ENCODE assay signal across 1 mouse cellular context in the genomic region with DNA sequence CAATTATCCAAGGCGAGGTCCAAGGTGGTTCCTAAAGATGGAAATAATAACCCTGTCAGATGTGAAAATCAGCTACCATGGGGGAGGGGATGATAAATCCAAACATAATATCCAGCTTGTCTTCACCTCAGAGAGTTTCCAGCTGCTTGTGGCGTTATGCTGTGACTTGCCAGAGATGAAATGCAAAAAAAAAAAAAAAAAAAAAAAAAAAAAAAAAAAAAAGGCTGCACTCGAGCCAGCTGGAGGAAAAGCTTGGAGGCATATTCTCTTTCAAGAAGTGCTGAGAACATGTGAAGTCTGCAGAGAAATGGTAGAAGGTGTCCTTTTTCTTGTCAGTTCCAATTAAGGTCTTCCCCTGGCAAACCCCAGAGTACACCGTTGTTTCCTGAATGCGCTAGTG.
TF ChIP-seq lines count a peak whose summit lies in the region.

No protein-coding gene starts in this region.

TF ChIP-seq in MEL, 35 proteins besides CTCF, POLR2A, EP300 and RAD21:
- peak; percentile 66; the same call in 1 of the 2 replicates for TF ChIP-seq ZNF384 (IDR thresholded peaks at IDR 0.05; ENCODE audit: low read depth, low read length)
- no peak for TF ChIP-seq ETS1 (IDR thresholded peaks at IDR 0.05; ENCODE audit: low read depth, low read length)
- no peak for TF ChIP-seq CHD1 (IDR thresholded peaks at IDR 0.05; ENCODE audit: low read depth, low read length)
